Mouse (Mus musculus) liver, adult 2 months (tissue): ENCODE results near the gene Pheta1.

Experiments used
- CTCF ChIP-seq: fragments of 200-500 bp; IDR thresholded peaks from 2 replicates; pipeline ENCODE4 v1.5.1; 2011; ENCODE audit warnings: low read depth, low read length, control low read depth
- POLR2A ChIP-seq: fragments of 200-500 bp; IDR thresholded peaks from 2 replicates; pipeline ENCODE4 v1.6.1; 2011; ENCODE audit warnings: low read length, control low read depth; ENCODE audit not compliant: insufficient read depth; ENCODE audit errors: extremely low read depth

DNA sequence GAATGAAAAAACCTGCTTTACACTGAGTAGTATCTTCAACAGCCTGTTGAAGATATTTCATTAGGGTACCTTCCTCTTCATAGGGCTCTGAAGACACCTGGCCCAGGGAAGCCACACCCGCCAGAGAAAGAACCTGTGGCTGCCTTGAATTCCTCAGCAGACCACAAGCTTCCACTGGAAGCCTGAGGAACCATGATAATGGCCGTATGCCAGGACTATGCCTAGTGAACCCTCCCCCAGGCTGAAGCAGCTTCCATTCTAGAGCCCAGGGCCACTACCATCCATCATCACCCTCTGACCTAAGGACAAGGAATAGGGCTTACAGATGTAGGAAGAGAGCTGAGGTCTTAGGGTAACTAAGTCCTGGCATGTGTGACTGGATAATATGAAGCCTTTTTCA, 28.6 kb upstream of the Pheta1 start:
- TF ChIP-seq CTCF (no peak), POLR2A (no peak)
